Mouse (Mus musculus): ENCODE data around the gene Spz1.

DNA sequence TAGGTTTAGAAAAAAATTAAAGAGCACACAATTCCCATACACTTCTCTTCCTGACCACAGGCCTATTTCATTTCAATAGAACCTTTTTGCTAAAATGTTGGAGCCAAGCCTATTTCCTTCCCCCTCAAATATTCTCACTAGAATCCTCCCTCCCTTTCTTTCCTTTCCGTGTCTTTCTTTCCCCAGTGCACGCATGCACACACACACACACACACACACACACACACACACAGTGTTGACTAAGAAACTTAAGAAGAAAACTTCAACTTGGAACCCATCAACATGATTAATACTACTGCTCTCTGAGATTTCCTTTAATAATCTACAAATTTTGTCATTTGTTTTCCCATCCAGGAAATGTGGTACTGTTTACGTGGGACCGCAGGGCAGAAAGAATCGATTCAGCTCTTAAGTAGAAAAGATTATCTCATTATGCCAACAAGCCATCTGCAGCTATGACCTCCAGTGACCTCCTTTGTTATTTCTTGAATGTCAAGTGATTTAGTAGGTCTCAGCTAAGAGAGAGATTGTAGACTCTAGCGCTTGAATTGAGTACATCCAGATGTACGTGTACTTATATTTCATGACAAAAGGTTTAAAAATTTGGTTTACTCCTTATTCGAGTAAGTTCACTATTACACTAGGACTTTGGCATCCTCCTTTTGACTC is 19.4 kb downstream of the Spz1 start:
- no peak for TF ChIP-seq CTCF (IDR thresholded peaks at IDR 0.05; ENCODE audit: low read depth)
- TF ChIP-seq EP300 (IDR thresholded peaks at IDR 0.05; ENCODE audit: low read depth): no peak

All from liver, embryonic 14.5 days (tissue).